Mouse (Mus musculus): Measurements from ENCODE around the gene Tas1r1.

DNA sequence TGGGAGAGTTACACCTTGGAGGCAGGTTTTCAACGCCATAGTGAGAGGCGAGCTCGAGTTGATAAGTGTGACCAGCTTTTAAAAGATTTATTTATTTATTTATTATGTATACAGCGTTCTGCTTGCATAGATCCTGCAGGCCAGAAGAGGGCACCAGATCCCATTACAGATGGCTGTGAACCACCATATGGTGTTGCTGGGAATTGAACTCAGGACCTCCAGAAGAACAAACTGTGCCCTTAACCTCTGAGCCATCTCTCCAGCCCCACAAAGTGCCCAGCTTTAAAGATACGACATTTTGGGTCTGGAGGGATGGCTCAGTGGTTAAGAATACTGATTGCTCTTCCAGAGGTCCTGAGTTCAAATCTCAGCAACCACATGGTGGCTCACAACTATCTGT is 9.3 kb downstream of the Tas1r1 start:
- TF ChIP-seq CTCF (IDR thresholded peaks at IDR 0.05 in 2 of 3, conservative IDR thresholded peaks at IDR 0.05 in 1 of 3; ENCODE audit: control insufficient read depth in 1 of 3, insufficient read depth in 1 of 3, low read depth in 2 of 3, low read length in 3 of 3, poor library complexity in 1 of 3, severe bottlenecking in 1 of 3) (peak; percentile 35 to 50 (median 42)), MAFK (IDR thresholded peaks at IDR 0.05; ENCODE audit: borderline replicate concordance, low read depth, low read length) (no peak), EP300 (IDR thresholded peaks at IDR 0.05; ENCODE audit: low read depth in 1 of 2, low read length in 2 of 2) (no peak), MEF2A (IDR thresholded peaks at IDR 0.05; ENCODE audit: extremely low read depth, insufficient replicate concordance, low read depth, low read length, poor library complexity, severe bottlenecking) (no peak), ZMIZ1 (IDR thresholded peaks at IDR 0.05; ENCODE audit: low read depth, low read length) (no peak), POLR2A (IDR thresholded peaks at IDR 0.05; ENCODE audit: control insufficient read depth in 1 of 2, insufficient read depth in 1 of 2, low read depth in 1 of 2, low read length in 2 of 2, poor library complexity in 1 of 2) (no peak), TAL1 (IDR thresholded peaks at IDR 0.05; ENCODE audit: low read length) (no peak), POLR2AphosphoS5 (IDR thresholded peaks at IDR 0.05; ENCODE audit: borderline replicate concordance, low read depth, low read length) (no peak), UBTF (IDR thresholded peaks at IDR 0.05; ENCODE audit: borderline replicate concordance, insufficient read depth, low read depth, low read length) (no peak), CHD2 (IDR thresholded peaks at IDR 0.05; ENCODE audit: low read length) (no peak)
